Mouse (Mus musculus) limb, embryonic 11.5 days (tissue): ENCODE data around the gene Rptor. TPM values are rescaled to one million over a fixed set of nuclear protein-coding genes. Genes with fewer than 3 reads are reported as not detected.

Experiments used
- ATAC-seq: fragments of 200-750 bp; cut with Nextera tagmentation; 2 replicates; pipeline ENCODE4 v1.8.0; 2017; ENCODE audit warnings: low read depth; ENCODE audit not compliant: insufficient number of reproducible peaks, low FRiP score, low TSS enrichment
- DNase-seq: peaks from one replicate; pipeline ENCODE4 v3.0.0-alpha.2; 2015; ENCODE audit warnings: low spot score
- H3K27ac ChIP-seq: fragments of 300-500 bp; sonication (generic); replicated peaks from 2 replicates; pipeline ENCODE4 v1.5.1; 2014; ENCODE audit warnings: low read depth, mild to moderate bottlenecking, low read length
- H3K27me3 ChIP-seq: fragments of 300-500 bp; sonication (generic); 2 replicates; pipeline ENCODE4 v1.6.1; 2014; ENCODE audit warnings: mild to moderate bottlenecking, low read length, mixed read lengths; ENCODE audit not compliant: control insufficient read depth, insufficient read depth
- H3K36me3 ChIP-seq: fragments of 300-500 bp; sonication (generic); 2 replicates; pipeline ENCODE4 v1.6.1; 2014; ENCODE audit warnings: mild to moderate bottlenecking, low read length, moderate library complexity, mixed read lengths; ENCODE audit not compliant: control insufficient read depth, insufficient read depth
- H3K4me1 ChIP-seq: fragments of 300-500 bp; sonication (generic); 2 replicates; pipeline ENCODE4 v1.6.1; 2014; ENCODE audit warnings: low read length, mixed read lengths; ENCODE audit not compliant: control insufficient read depth, insufficient read depth
- H3K4me2 ChIP-seq: fragments of 300-500 bp; sonication (generic); 2 replicates; pipeline ENCODE4 v1.6.1; 2014; ENCODE audit warnings: low read depth, mild to moderate bottlenecking, moderate library complexity; ENCODE audit not compliant: severe bottlenecking
- H3K4me3 ChIP-seq: fragments of 300-500 bp; sonication (generic); 2 replicates; pipeline ENCODE4 v1.5.1; 2014; ENCODE audit warnings: low read depth, low read length
- H3K9ac ChIP-seq: fragments of 300-500 bp; sonication (generic); 2 replicates; pipeline ENCODE4 v1.6.1; 2014; ENCODE audit warnings: mild to moderate bottlenecking, low read length
- H3K9me3 ChIP-seq: fragments of 300-500 bp; sonication (generic); 2 replicates; pipeline ENCODE4 v1.6.1; 2016; ENCODE audit warnings: low read length; ENCODE audit not compliant: control insufficient read depth
- WGBS: fragments of 180-500 bp; shearing (Covaris S2); extraction: QIAGEN DNeasy Blood & Tissue Kit; methylation state at CpG from one replicate; pipeline ENCODE4 v1.1.7; 2014; 5-methylcytosine and 5-hydroxymethylcytosine counted together
- polyA plus RNA-seq: library from polyadenylated mRNA; unstranded; fragments of >200 nt; fragmentation: Nextera tagmentation; extraction: Ambion mirVana; gene quantifications from 2 replicates; pipeline ENCODE4 v1.2.1, GENCODE M21; 2014

Gene Rptor
- polyA plus RNA-seq, 1 experiment from 2014 or later = 13.8 TPM

- H3K27me3 ChIP-seq = no peaks in the 10 kb centered on the region
- no peak overlapping the region for H3K4me3 ChIP-seq
- no peaks in the 10 kb centered on the region for H3K9me3 ChIP-seq
- H3K36me3 ChIP-seq = no peaks in the 10 kb centered on the region
- no peak overlapping the region for H3K27ac ChIP-seq
- ATAC-seq (no peak), DNase-seq (no peak)
- H3K9ac ChIP-seq = no peak overlapping the region
- H3K4me1 ChIP-seq = peaks cover 15% of the 10 kb centered on the region; the same call in 1 of the 2 replicates
- H3K4me2 ChIP-seq = no peak overlapping the region
- WGBS = 76% methylated on average over 7 of the region's 7 CpGs
These were observed 74.2 kb downstream of the Rptor start for GRCm38 (mm10) chr11:119676751-119677411.

- H3K4me2 ChIP-seq = no peak overlapping the region
These were observed 75.7 kb downstream of the Rptor start for GRCm38 (mm10) chr11:119678427-119678826.

GRCm38 (mm10) chr11:119680735-119681134 lies 78.0 kb downstream of the Rptor start:
- ATAC-seq = no peak
- no peaks in the 10 kb centered on the region for H3K9me3 ChIP-seq
- peaks cover 12% of the 10 kb centered on the region; the same call in 1 of the 2 replicates for H3K4me1 ChIP-seq
- no peak for DNase-seq
- no peak overlapping the region for H3K9ac ChIP-seq
- no peak overlapping the region for H3K4me3 ChIP-seq
- no peak overlapping the region for H3K4me2 ChIP-seq
- H3K36me3 ChIP-seq = no peaks in the 10 kb centered on the region
- H3K27me3 ChIP-seq = no peaks in the 10 kb centered on the region
- no peak overlapping the region for H3K27ac ChIP-seq
- WGBS = 74% methylated on average over 2 of the region's 2 CpGs

More at GRCm38 (mm10) chr11:119678427-119678826, 75.7 kb downstream of the Rptor start:
- Histone ChIP-seq H3K9ac (no peak overlapping the region), H3K4me1 (peaks cover 15% of the 10 kb centered on the region; the same call in 1 of the 2 replicates), H3K27ac (no peak overlapping the region), H3K27me3 (no peaks in the 10 kb centered on the region), H3K36me3 (no peaks in the 10 kb centered on the region), H3K9me3 (no peaks in the 10 kb centered on the region), H3K4me3 (no peak overlapping the region)
- ATAC-seq = no peak
- DNase-seq = no peak
- WGBS = 90% methylated on average over 5 of the region's 5 CpGs

- Histone ChIP-seq H3K9ac (no peak overlapping the region), H3K4me3 (no peak overlapping the region), H3K27ac (no peak overlapping the region), H3K36me3 (no peaks in the 10 kb centered on the region), H3K27me3 (no peaks in the 10 kb centered on the region), H3K4me2 (no peak overlapping the region), H3K9me3 (no peaks in the 10 kb centered on the region), H3K4me1 (peaks cover 10% of the 10 kb centered on the region; the same call in 1 of the 2 replicates)
- no peak for DNase-seq
- ATAC-seq = no peak
- 87% methylated on average over 2 of the region's 2 CpGs for WGBS
These were observed 79.6 kb downstream of the Rptor start for GRCm38 (mm10) chr11:119682285-119682684.

- no peak overlapping the region for H3K27ac ChIP-seq
- no peak overlapping the region for H3K9ac ChIP-seq
- DNase-seq = no peak
- no peak overlapping the region for H3K4me3 ChIP-seq
- H3K36me3 ChIP-seq = no peaks in the 10 kb centered on the region
- H3K4me2 ChIP-seq = no peak overlapping the region
- peaks cover 10% of the 10 kb centered on the region; the same call in 1 of the 2 replicates for H3K4me1 ChIP-seq
- ATAC-seq = no peak
- H3K9me3 ChIP-seq = no peaks in the 10 kb centered on the region
- H3K27me3 ChIP-seq = no peaks in the 10 kb centered on the region
- WGBS = 48% methylated on average over 2 of the region's 2 CpGs
These were observed 81.1 kb downstream of the Rptor start for GRCm38 (mm10) chr11:119683796-119684195.

- no peak overlapping the region for H3K4me2 ChIP-seq
- H3K4me3 ChIP-seq = no peak overlapping the region
- peaks cover 10% of the 10 kb centered on the region for H3K4me1 ChIP-seq
- H3K9ac ChIP-seq = no peak overlapping the region; the same call in 1 of the 2 replicates
- 80% methylated on average over 5 of the region's 5 CpGs for WGBS
- no peak for ATAC-seq
- no peaks in the 10 kb centered on the region for H3K27me3 ChIP-seq
- no peaks in the 10 kb centered on the region for H3K36me3 ChIP-seq
- DNase-seq = no peak
- H3K9me3 ChIP-seq = no peaks in the 10 kb centered on the region
- no peak overlapping the region for H3K27ac ChIP-seq
These were observed 82.8 kb downstream of the Rptor start for GRCm38 (mm10) chr11:119685477-119685876.

- no peaks in the 10 kb centered on the region for H3K9me3 ChIP-seq
- no peak overlapping the region for H3K4me3 ChIP-seq
- H3K27me3 ChIP-seq = no peaks in the 10 kb centered on the region
- no peak overlapping the region for H3K4me2 ChIP-seq
- WGBS = 72% methylated on average over 2 of the region's 2 CpGs
- no peak overlapping the region for H3K9ac ChIP-seq
- peaks cover 10% of the 10 kb centered on the region for H3K4me1 ChIP-seq
- H3K27ac ChIP-seq = no peak overlapping the region
- no peak for DNase-seq
- ATAC-seq = no peak
- H3K36me3 ChIP-seq = no peaks in the 10 kb centered on the region
These were observed 83.4 kb downstream of the Rptor start for GRCm38 (mm10) chr11:119685910-119686659.

- Histone ChIP-seq H3K9ac (no peak overlapping the region), H3K4me2 (no peak overlapping the region), H3K27me3 (no peaks in the 10 kb centered on the region), H3K27ac (no peak overlapping the region), H3K4me1 (peaks cover 5% of the 10 kb centered on the region; the same call in 1 of the 2 replicates), H3K36me3 (no peaks in the 10 kb centered on the region), H3K4me3 (no peak overlapping the region), H3K9me3 (no peaks in the 10 kb centered on the region)
- 87% methylated on average over 3 of the region's 3 CpGs for WGBS
- ATAC-seq (no peak), DNase-seq (no peak)
These were observed 84.6 kb downstream of the Rptor start for GRCm38 (mm10) chr11:119687316-119687715.
